Mouse (Mus musculus): Measurements from ENCODE around the gene Ube3b. TPM values are rescaled to one million over a fixed set of nuclear protein-coding genes. Genes with fewer than 3 reads are reported as not detected.
A peak's percentile ranks its signal among the peaks of the same experiment; 100 is the strongest.

Gene Ube3b
- polyA plus RNA-seq, 1 experiment, result 42.1 TPM

GRCm38 (mm10) chr5:114428621-114429020 is 48.2 kb downstream of the Ube3b start:
- no peak overlapping the region for H3K4me3 ChIP-seq (ENCODE audit: insufficient read depth, poor library complexity, severe bottlenecking)
- no peak overlapping the region for H3ac ChIP-seq (ENCODE audit: control insufficient read depth, insufficient read length, low read depth)
- TF ChIP-seq CTCF (IDR thresholded peaks at IDR 0.05; ENCODE audit: control insufficient read depth, insufficient read depth, insufficient read length) (no peak), USF1 (IDR thresholded peaks at IDR 0.05; ENCODE audit: low read depth) (no peak), CEBPB (IDR thresholded peaks at IDR 0.05; ENCODE audit: low read depth) (no peak), MYOD1 (IDR thresholded peaks at IDR 0.05; ENCODE audit: control insufficient read depth, insufficient read length, low read depth) (no peak), MAX (IDR thresholded peaks at IDR 0.05) (no peak), FOSL1 (IDR thresholded peaks at IDR 0.05; ENCODE audit: insufficient read depth, low read length, poor library complexity, severe bottlenecking) (no peak)
- no peaks in the 10 kb centered on the region for H3K79me2 ChIP-seq (ENCODE audit: control insufficient read depth, insufficient read depth)
- no peaks in the 10 kb centered on the region for H3K36me3 ChIP-seq (ENCODE audit: control insufficient read depth, insufficient read depth)
- peaks cover 44% of the 10 kb centered on the region for H3K27me3 ChIP-seq (ENCODE audit: control insufficient read depth, insufficient read depth, insufficient read length)
- H3K79me3 ChIP-seq (ENCODE audit: low read depth), result no peaks in the 10 kb centered on the region

GRCm38 (mm10) chr5:114429781-114430180 is 49.4 kb downstream of the Ube3b start:
- no peak for TF ChIP-seq MYOD1 (IDR thresholded peaks at IDR 0.05; ENCODE audit: control insufficient read depth, insufficient read length, low read depth)
- no peak for TF ChIP-seq MAX (IDR thresholded peaks at IDR 0.05)
- no peak for TF ChIP-seq FOSL1 (IDR thresholded peaks at IDR 0.05; ENCODE audit: insufficient read depth, low read length, poor library complexity, severe bottlenecking)
- TF ChIP-seq CEBPB (IDR thresholded peaks at IDR 0.05; ENCODE audit: low read depth), result no peak
- TF ChIP-seq CTCF (IDR thresholded peaks at IDR 0.05; ENCODE audit: control insufficient read depth, insufficient read depth, insufficient read length), result no peak
- TF ChIP-seq USF1 (IDR thresholded peaks at IDR 0.05; ENCODE audit: low read depth), result no peak
- TF ChIP-seq MYOG (IDR thresholded peaks at IDR 0.05; ENCODE audit: control insufficient read depth, extremely low read depth, insufficient read length), result no peak
- H3K4me3 ChIP-seq (ENCODE audit: insufficient read depth, poor library complexity, severe bottlenecking), result no peak overlapping the region
- peaks cover 44% of the 10 kb centered on the region for H3K27me3 ChIP-seq (ENCODE audit: control insufficient read depth, insufficient read depth, insufficient read length)
- H3K79me2 ChIP-seq (ENCODE audit: control insufficient read depth, insufficient read depth), result no peaks in the 10 kb centered on the region
- no peaks in the 10 kb centered on the region for H3K36me3 ChIP-seq (ENCODE audit: control insufficient read depth, insufficient read depth)
- H3ac ChIP-seq (ENCODE audit: control insufficient read depth, insufficient read length, low read depth), result no peak overlapping the region
- no peaks in the 10 kb centered on the region for H3K79me3 ChIP-seq (ENCODE audit: low read depth)

GRCm38 (mm10) chr5:114434359-114434758 is 54.0 kb downstream of the Ube3b start:
- Histone ChIP-seq H3K79me2 (ENCODE audit: control insufficient read depth, insufficient read depth) (no peaks in the 10 kb centered on the region), H3K79me3 (ENCODE audit: low read depth) (no peaks in the 10 kb centered on the region)
- TF ChIP-seq CEBPB (IDR thresholded peaks at IDR 0.05; ENCODE audit: low read depth) (no peak), MAX (IDR thresholded peaks at IDR 0.05) (no peak), MYOG (IDR thresholded peaks at IDR 0.05; ENCODE audit: control insufficient read depth, extremely low read depth, insufficient read length) (no peak), CTCF (IDR thresholded peaks at IDR 0.05; ENCODE audit: control insufficient read depth, insufficient read depth, insufficient read length) (no peak), USF1 (IDR thresholded peaks at IDR 0.05; ENCODE audit: low read depth) (no peak), MYOD1 (IDR thresholded peaks at IDR 0.05; ENCODE audit: control insufficient read depth, insufficient read length, low read depth) (no peak), FOSL1 (IDR thresholded peaks at IDR 0.05; ENCODE audit: insufficient read depth, low read length, poor library complexity, severe bottlenecking) (no peak)

GRCm38 (mm10) chr5:114435588-114435987 is 55.2 kb downstream of the Ube3b start:
- no peaks in the 10 kb centered on the region for H3K79me2 ChIP-seq (ENCODE audit: control insufficient read depth, insufficient read depth)
- no peak overlapping the region for H3ac ChIP-seq (ENCODE audit: control insufficient read depth, insufficient read length, low read depth)
- no peaks in the 10 kb centered on the region for H3K36me3 ChIP-seq (ENCODE audit: control insufficient read depth, insufficient read depth)
- peaks cover 12% of the 10 kb centered on the region for H3K27me3 ChIP-seq (ENCODE audit: control insufficient read depth, insufficient read depth, insufficient read length)
- no peak overlapping the region for H3K4me3 ChIP-seq (ENCODE audit: insufficient read depth, poor library complexity, severe bottlenecking)
- TF ChIP-seq MYOD1 (IDR thresholded peaks at IDR 0.05; ENCODE audit: control insufficient read depth, insufficient read length, low read depth) (no peak), MYOG (IDR thresholded peaks at IDR 0.05; ENCODE audit: control insufficient read depth, extremely low read depth, insufficient read length) (no peak), FOSL1 (IDR thresholded peaks at IDR 0.05; ENCODE audit: insufficient read depth, low read length, poor library complexity, severe bottlenecking) (no peak), MAX (IDR thresholded peaks at IDR 0.05) (no peak), CTCF (IDR thresholded peaks at IDR 0.05; ENCODE audit: control insufficient read depth, insufficient read depth, insufficient read length) (no peak), USF1 (IDR thresholded peaks at IDR 0.05; ENCODE audit: low read depth) (no peak), CEBPB (IDR thresholded peaks at IDR 0.05; ENCODE audit: low read depth) (no peak)
- H3K79me3 ChIP-seq (ENCODE audit: low read depth), result no peaks in the 10 kb centered on the region

More at GRCm38 (mm10) chr5:114434359-114434758, 54.0 kb downstream of the Ube3b start:
- Histone ChIP-seq H3K27me3 (ENCODE audit: control insufficient read depth, insufficient read depth, insufficient read length) (peaks cover 24% of the 10 kb centered on the region), H3ac (ENCODE audit: control insufficient read depth, insufficient read length, low read depth) (no peak overlapping the region), H3K36me3 (ENCODE audit: control insufficient read depth, insufficient read depth) (no peaks in the 10 kb centered on the region), H3K4me3 (ENCODE audit: insufficient read depth, poor library complexity, severe bottlenecking) (no peak overlapping the region)

GRCm38 (mm10) chr5:114443566-114444367 is 63.4 kb downstream of the Ube3b start, which contains the start of the genes Mmab and Mvk:
Gene Mmab (minus strand): TSS chr5:114444060.
Gene Mvk (plus strand): TSS chr5:114444269.
- Histone ChIP-seq H3ac (ENCODE audit: control insufficient read depth, insufficient read length, low read depth) (peak within 1 kb of the TSS; percentile 68), H3K79me2 (ENCODE audit: control insufficient read depth, insufficient read depth) (no peaks in the 10 kb centered on the region), H3K4me3 (ENCODE audit: insufficient read depth, poor library complexity, severe bottlenecking) (peak within 1 kb of the TSS; percentile 71), H3K36me3 (ENCODE audit: control insufficient read depth, insufficient read depth) (peaks cover 11% of the 10 kb centered on the region), H3K79me3 (ENCODE audit: low read depth) (no peaks in the 10 kb centered on the region), H3K27me3 (ENCODE audit: control insufficient read depth, insufficient read depth, insufficient read length) (no peaks in the 10 kb centered on the region)
- TF ChIP-seq CTCF (IDR thresholded peaks at IDR 0.05; ENCODE audit: control insufficient read depth, insufficient read depth, insufficient read length) (no peak), USF1 (IDR thresholded peaks at IDR 0.05; ENCODE audit: low read depth) (no peak), MAX (IDR thresholded peaks at IDR 0.05) (no peak), FOSL1 (IDR thresholded peaks at IDR 0.05; ENCODE audit: insufficient read depth, low read length, poor library complexity, severe bottlenecking) (no peak), CEBPB (IDR thresholded peaks at IDR 0.05; ENCODE audit: low read depth) (no peak), MYOG (IDR thresholded peaks at IDR 0.05; ENCODE audit: control insufficient read depth, extremely low read depth, insufficient read length) (no peak), MYOD1 (IDR thresholded peaks at IDR 0.05; ENCODE audit: control insufficient read depth, insufficient read length, low read depth) (no peak)
